Mouse (Mus musculus) kidney, embryonic 15.5 days (tissue): Measurements from ENCODE around the gene Bmpr2. TPM values are rescaled to one million over a fixed set of nuclear protein-coding genes. Genes with fewer than 3 reads are reported as not detected.
A peak's percentile ranks its signal among the peaks of the same experiment; 100 is the strongest.

Experiments
- ATAC-seq: fragments of 200-750 bp; cut with Nextera tagmentation; replicated peaks from 2 replicates; pipeline ENCODE4 v1.8.0; 2017; ENCODE audit warnings: moderate TSS enrichment; ENCODE audit not compliant: low FRiP score
- H3K27ac ChIP-seq: fragments of 300-500 bp; sonication (generic); 2 replicates; pipeline ENCODE4 v1.5.1; 2015; ENCODE audit warnings: mild to moderate bottlenecking, inconsistent platforms
- H3K27me3 ChIP-seq: fragments of 300-500 bp; sonication (generic); 2 replicates; pipeline ENCODE4 v1.6.1; 2015; ENCODE audit warnings: inconsistent platforms
- H3K36me3 ChIP-seq: fragments of 300-500 bp; sonication (generic); 2 replicates; pipeline ENCODE4 v1.6.1; 2015; ENCODE audit warnings: inconsistent platforms
- H3K4me1 ChIP-seq: fragments of 300-500 bp; sonication (generic); 2 replicates; pipeline ENCODE4 v1.6.1; 2015; ENCODE audit warnings: inconsistent platforms
- H3K4me2 ChIP-seq: fragments of 300-500 bp; sonication (generic); 2 replicates; pipeline ENCODE4 v1.6.1; 2015; ENCODE audit warnings: moderate library complexity, mild to moderate bottlenecking, inconsistent platforms
- H3K4me3 ChIP-seq: fragments of 300-500 bp; sonication (generic); replicated peaks from 2 replicates; pipeline ENCODE4 v1.5.1; 2015; ENCODE audit warnings: mild to moderate bottlenecking, inconsistent platforms
- H3K9ac ChIP-seq: fragments of 300-500 bp; sonication (generic); 2 replicates; pipeline ENCODE4 v1.6.1; 2015; ENCODE audit warnings: mild to moderate bottlenecking, inconsistent platforms
- H3K9me3 ChIP-seq: fragments of 300-500 bp; sonication (generic); replicated peaks from 2 replicates; pipeline ENCODE4 v1.6.1; 2016; ENCODE audit warnings: inconsistent platforms
- WGBS: fragments of 180-500 bp; shearing (Covaris S2); methylation state at CpG from one replicate; pipeline ENCODE4 v1.1.7; 2015; ENCODE audit warnings: mixed read lengths; 5-methylcytosine and 5-hydroxymethylcytosine counted together
- polyA plus RNA-seq: library from polyadenylated mRNA; unstranded; fragments of >200 nt; fragmentation: Nextera tagmentation; extraction: Ambion mirVana; gene quantifications from 2 replicates; pipeline ENCODE4 v1.2.1, GENCODE M21; 2015

The Bmpr2 gene
- polyA plus RNA-seq, 1 experiment from 2014 or later, result 8.1 TPM

DNA sequence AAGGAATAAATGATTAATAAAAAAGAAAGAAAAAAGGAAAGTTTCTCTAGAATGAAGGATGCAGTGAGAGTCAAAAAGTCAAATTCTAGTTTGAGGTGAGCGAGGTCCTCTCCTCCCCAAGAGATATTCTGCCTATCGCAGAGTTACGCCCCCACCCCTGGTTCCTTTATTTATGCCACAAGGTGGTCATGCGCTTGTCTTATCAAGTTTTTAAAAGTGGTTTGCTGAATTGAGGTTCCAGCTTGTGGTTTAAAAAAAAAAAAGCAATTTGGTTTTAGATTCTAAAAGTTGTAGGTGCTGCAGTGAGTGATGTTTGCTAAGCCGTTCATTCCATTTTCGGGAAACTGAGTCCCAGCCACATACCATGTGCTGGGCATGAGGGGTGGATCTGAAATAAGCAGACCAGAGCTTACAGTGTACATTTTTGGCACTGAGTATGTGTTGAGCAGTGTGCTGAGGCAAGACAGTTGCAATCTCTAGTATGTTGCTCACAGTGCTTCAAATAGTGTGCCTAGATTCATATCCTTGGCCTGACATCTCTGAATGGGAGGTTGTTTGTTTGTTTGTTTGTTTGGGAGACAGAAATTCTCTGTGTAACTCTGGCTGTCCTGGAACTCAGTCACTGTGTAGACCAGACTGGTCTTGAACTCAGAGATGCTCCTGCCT lies 141.6 kb downstream of the Bmpr2 start:
- H3K36me3 ChIP-seq, result no peaks in the 10 kb centered on the region
- H3K4me3 ChIP-seq, result no peak overlapping the region
- H3K4me1 ChIP-seq, result peaks cover 13% of the 10 kb centered on the region
- no peak overlapping the region; the same call in 1 of the 2 replicates for H3K27ac ChIP-seq
- 96% methylated on average over 6 of the region's 6 CpGs for WGBS
- ATAC-seq, result no peak
- no peak overlapping the region for H3K9ac ChIP-seq
- no peaks in the 10 kb centered on the region for H3K27me3 ChIP-seq
- no peaks in the 10 kb centered on the region for H3K9me3 ChIP-seq
- H3K4me2 ChIP-seq, result no peak overlapping the region

DNA sequence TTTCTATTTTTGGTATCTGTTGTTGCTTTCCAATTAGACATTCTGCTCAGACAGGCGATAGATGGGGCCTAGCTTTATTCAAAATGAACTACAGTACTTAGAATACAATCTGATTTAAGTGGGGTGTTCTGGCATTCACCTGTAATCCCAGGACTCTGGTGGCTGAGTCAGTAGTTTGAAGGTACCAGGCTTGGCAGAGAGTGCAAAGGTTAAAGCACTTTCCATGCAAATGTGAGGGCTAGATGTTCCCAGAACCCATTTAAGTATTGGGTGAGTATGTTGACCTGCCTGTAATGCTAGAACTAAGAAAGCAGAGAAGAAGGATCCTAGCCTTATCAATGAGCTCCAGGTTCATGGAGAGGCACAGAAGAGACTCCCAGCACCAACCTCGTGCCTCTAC lies 142.7 kb downstream of the Bmpr2 start:
- Histone ChIP-seq H3K27ac (peak overlapping the region; percentile 54), H3K36me3 (no peaks in the 10 kb centered on the region), H3K9ac (no peak overlapping the region), H3K4me1 (peaks cover 13% of the 10 kb centered on the region), H3K4me2 (no peak overlapping the region), H3K27me3 (no peaks in the 10 kb centered on the region), H3K4me3 (no peak overlapping the region), H3K9me3 (no peaks in the 10 kb centered on the region)
- 79% methylated on average over 2 of the region's 2 CpGs for WGBS
- no peak for ATAC-seq

GRCm38 (mm10) chr1:59906819-59907521 lies 143.8 kb downstream of the Bmpr2 start:
- Histone ChIP-seq H3K4me1 (peaks cover 9% of the 10 kb centered on the region), H3K4me3 (no peak overlapping the region), H3K27ac (peak overlapping the region; percentile 24), H3K36me3 (no peaks in the 10 kb centered on the region), H3K27me3 (no peaks in the 10 kb centered on the region), H3K9me3 (no peaks in the 10 kb centered on the region), H3K4me2 (no peak overlapping the region), H3K9ac (no peak overlapping the region)
- ATAC-seq, result no peak
- WGBS, result 83% methylated on average over 13 of the region's 13 CpGs

GRCm38 (mm10) chr1:59907700-59908099 lies 144.5 kb downstream of the Bmpr2 start:
- Histone ChIP-seq H3K27me3 (no peaks in the 10 kb centered on the region), H3K4me3 (no peak overlapping the region), H3K36me3 (no peaks in the 10 kb centered on the region), H3K4me1 (peaks cover 8% of the 10 kb centered on the region), H3K9ac (no peak overlapping the region), H3K4me2 (no peak overlapping the region), H3K9me3 (no peaks in the 10 kb centered on the region), H3K27ac (peak overlapping the region; percentile 24; the same call in 1 of the 2 replicates)
- ATAC-seq, result no peak
- 28% methylated on average over 2 of the region's 2 CpGs for WGBS

GRCm38 (mm10) chr1:59910941-59911340 lies 147.7 kb downstream of the Bmpr2 start:
- Histone ChIP-seq H3K9me3 (no peaks in the 10 kb centered on the region), H3K36me3 (no peaks in the 10 kb centered on the region), H3K27ac (no peak overlapping the region), H3K27me3 (no peaks in the 10 kb centered on the region), H3K4me1 (peaks cover 28% of the 10 kb centered on the region), H3K9ac (no peak overlapping the region), H3K4me3 (no peak overlapping the region), H3K4me2 (no peak overlapping the region)
- ATAC-seq, result no peak
- 97% methylated on average over 1 of the region's 1 CpGs for WGBS

- H3K27ac ChIP-seq, result peak within 1 kb of the TSS; percentile 95
- no peaks in the 10 kb centered on the region for H3K36me3 ChIP-seq
- no peaks in the 10 kb centered on the region for H3K27me3 ChIP-seq
- H3K4me3 ChIP-seq, result peak within 1 kb of the TSS; percentile 98
- ATAC-seq, result peak; percentile 97
- peaks cover 27% of the 10 kb centered on the region for H3K4me1 ChIP-seq
- no peaks in the 10 kb centered on the region for H3K9me3 ChIP-seq
- under 1% methylated on average over 72 of the region's 72 CpGs for WGBS
- H3K9ac ChIP-seq, result peak within 1 kb of the TSS; percentile 98
- peak within 1 kb of the TSS; percentile 72 for H3K4me2 ChIP-seq
Measured at GRCm38 (mm10) chr1:59912413-59913157, 149.4 kb downstream of the Bmpr2 start, which contains the start of gene Fam117b. Gene Fam117b (plus strand): TSS chr1:59913006.

GRCm38 (mm10) chr1:59913195-59913868 lies 150.1 kb downstream of the Bmpr2 start:
- H3K9me3 ChIP-seq, result no peaks in the 10 kb centered on the region
- no peaks in the 10 kb centered on the region for H3K36me3 ChIP-seq
- H3K9ac ChIP-seq, result peak overlapping the region; percentile 98
- peak overlapping the region; percentile 98 for H3K4me3 ChIP-seq
- H3K4me1 ChIP-seq, result peaks cover 24% of the 10 kb centered on the region
- under 1% methylated on average over 76 of the region's 98 CpGs for WGBS
- peak overlapping the region; percentile 72 for H3K4me2 ChIP-seq
- peak; percentile 65 for ATAC-seq
- H3K27ac ChIP-seq, result peak overlapping the region; percentile 95
- H3K27me3 ChIP-seq, result no peaks in the 10 kb centered on the region

DNA sequence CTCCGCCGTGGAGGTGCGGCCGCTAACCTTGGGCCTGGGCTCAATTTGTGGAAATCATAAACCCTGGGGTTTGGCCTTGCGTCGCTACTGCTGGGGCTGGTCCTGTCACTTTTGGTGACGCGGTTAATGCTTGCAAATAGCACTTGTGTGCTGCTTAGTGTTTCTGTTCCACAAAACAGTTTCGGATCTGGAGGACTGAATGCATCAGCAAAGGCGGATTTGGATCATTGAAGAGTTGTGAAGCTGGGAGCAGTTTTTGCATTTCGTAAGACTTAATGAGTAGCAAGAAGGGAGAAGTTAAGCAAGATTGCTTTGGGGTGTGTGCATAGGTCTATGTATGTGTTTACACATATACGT lies 150.6 kb downstream of the Bmpr2 start:
- H3K27me3 ChIP-seq, result no peaks in the 10 kb centered on the region
- H3K4me3 ChIP-seq, result peak overlapping the region; percentile 98
- H3K36me3 ChIP-seq, result no peaks in the 10 kb centered on the region
- no peaks in the 10 kb centered on the region for H3K9me3 ChIP-seq
- ATAC-seq, result no peak
- peak overlapping the region; percentile 95 for H3K27ac ChIP-seq
- peak overlapping the region; percentile 98 for H3K9ac ChIP-seq
- WGBS, result 4% methylated on average over 12 of the region's 12 CpGs
- peak overlapping the region; percentile 72 for H3K4me2 ChIP-seq
- H3K4me1 ChIP-seq, result peaks cover 24% of the 10 kb centered on the region

DNA sequence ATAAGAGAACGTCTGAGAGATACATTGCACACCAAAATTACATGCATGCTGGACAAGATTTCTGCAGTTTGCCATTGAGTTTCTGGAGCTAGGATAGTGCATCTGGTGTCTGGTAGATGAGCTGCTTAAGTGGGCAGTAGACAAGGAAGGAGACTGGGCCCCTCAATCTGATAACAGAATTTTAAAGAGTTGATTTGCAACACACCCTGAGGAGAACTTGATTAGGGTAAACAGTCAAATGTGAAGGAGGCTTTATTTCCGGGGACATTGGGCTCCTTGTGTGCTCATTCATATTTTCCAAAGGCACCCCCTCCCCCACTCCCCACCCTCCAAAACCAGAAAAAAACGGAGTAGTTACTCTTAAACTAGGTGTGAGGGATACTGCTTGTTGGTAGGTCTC lies 151.6 kb downstream of the Bmpr2 start:
- Histone ChIP-seq H3K27me3 (no peaks in the 10 kb centered on the region), H3K4me3 (peak overlapping the region; percentile 98)
- 54% methylated on average over 3 of the region's 3 CpGs for WGBS

GRCm38 (mm10) chr1:59915843-59916610 lies 152.8 kb downstream of the Bmpr2 start:
- Histone ChIP-seq H3K9me3 (no peaks in the 10 kb centered on the region), H3K27me3 (no peaks in the 10 kb centered on the region), H3K4me3 (peak overlapping the region; percentile 98; the same call in 1 of the 2 replicates), H3K36me3 (no peaks in the 10 kb centered on the region), H3K27ac (no peak overlapping the region; the same call in 1 of the 2 replicates), H3K4me1 (peaks cover 24% of the 10 kb centered on the region), H3K4me2 (peak overlapping the region; percentile 72), H3K9ac (no peak overlapping the region)
- 66% methylated on average over 10 of the region's 10 CpGs for WGBS
- no peak for ATAC-seq

More for the DNA sequence above, 151.6 kb downstream of the Bmpr2 start:
- no peak overlapping the region for H3K27ac ChIP-seq
- no peaks in the 10 kb centered on the region for H3K9me3 ChIP-seq
- peaks cover 24% of the 10 kb centered on the region for H3K4me1 ChIP-seq
- 0 out of 2 replicates have a peak overlapping the region, but pooled peaks have one; percentile 98 for H3K9ac ChIP-seq
- H3K4me2 ChIP-seq, result peak overlapping the region; percentile 72
- H3K36me3 ChIP-seq, result no peaks in the 10 kb centered on the region
- ATAC-seq, result no peak

DNA sequence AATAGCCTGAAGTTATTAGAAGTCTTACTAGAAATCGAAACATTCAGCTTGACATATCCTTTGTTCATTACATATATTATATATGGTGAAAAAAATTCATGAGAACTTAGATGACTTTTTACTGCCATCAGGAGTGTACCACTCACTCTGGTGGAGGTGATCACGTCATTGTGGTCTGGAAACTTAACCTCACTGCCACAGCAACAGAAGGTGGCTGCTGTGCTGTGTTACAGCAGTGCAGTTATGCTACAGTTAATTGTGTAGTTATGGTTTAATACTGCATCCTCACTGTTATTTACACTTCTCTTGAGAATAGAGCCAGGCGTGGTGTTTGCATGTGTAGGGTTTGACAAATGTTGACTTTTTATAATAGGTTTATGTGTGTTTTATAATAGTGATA lies 154.2 kb downstream of the Bmpr2 start:
- Histone ChIP-seq H3K9ac (no peak overlapping the region), H3K27me3 (no peaks in the 10 kb centered on the region), H3K36me3 (no peaks in the 10 kb centered on the region), H3K4me2 (no peak overlapping the region), H3K4me1 (peaks cover 24% of the 10 kb centered on the region), H3K9me3 (no peaks in the 10 kb centered on the region), H3K4me3 (no peak overlapping the region), H3K27ac (no peak overlapping the region)
- 66% methylated on average over 3 of the region's 3 CpGs for WGBS
- no peak for ATAC-seq
